Mouse (Mus musculus): Measurements from ENCODE around the gene Pigz. TPM values are rescaled to one million over a fixed set of nuclear protein-coding genes. Genes with fewer than 3 reads are reported as not detected.

The Pigz gene
- total RNA-seq, 2 experiments from 2014 or later, result 1.8 to 4.7 TPM

DNA sequence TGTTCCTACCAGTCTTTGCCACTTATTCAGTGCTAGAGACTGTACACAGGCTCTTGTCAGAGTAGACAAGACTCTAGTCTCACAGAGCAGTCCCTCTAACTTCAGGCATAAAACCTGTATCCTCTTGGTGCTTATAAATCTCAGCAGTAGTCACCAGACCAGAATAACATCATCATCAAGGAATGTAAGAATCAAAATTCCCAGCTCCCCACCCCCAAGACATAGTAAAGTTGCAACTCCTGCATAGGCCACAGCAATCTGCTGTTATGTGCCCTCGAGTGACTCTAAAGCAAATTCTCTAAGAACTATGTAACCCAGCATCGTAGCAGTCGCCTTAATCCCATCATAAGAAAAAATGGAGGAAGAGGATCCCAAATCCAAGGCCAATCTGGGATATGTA lies 45.9 kb downstream of the Pigz start:
- DNase-seq, result no peak
- intact Hi-C loops (cut with DNase I; ENCODE audit: low total_unique reads), result no loop called here

DNA sequence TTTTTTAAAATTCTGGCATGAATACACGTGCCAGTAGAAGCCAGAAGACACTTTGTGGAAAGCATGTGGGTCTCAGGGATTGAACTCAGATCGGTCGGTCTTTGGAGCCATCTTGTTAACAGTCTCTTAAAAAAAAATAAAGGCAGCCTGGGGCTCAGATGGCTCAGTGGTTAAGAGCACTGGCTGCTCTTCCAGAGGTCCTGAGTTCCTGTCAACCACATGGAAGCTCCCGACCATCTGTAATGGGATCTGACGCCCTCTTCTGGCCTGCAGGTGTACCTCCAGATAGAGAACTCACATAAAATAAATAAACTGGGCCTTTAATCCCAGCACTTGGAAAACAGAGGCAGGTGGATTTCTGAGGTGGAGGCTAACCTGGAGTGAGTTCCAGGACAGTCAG lies 47.3 kb downstream of the Pigz start:
- intact Hi-C loops (cut with DNase I; ENCODE audit: low total_unique reads), result no loop called here
- DNase-seq, result no peak

DNA sequence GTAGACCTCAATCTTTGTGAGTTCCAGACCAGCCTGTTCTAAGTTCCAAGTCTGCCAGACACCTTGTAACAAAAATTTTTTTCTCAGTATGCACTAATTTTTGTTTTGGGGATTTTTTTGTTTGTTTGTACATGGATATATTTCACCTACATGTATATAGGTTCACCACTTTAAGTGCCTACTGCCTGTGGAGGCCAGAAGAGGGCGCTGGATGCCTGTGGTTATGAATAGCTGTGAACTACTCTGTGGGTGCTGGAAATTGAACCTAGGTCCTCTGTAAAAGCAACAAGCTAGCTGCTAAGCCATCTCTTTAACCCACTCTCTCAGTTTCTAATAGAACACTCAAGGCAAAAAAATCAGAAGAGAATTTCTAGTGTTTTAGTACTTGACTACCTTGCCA lies 58.4 kb downstream of the Pigz start:
- intact Hi-C loops (cut with DNase I; ENCODE audit: low total_unique reads), result no loop called here
- no peak for DNase-seq

DNA sequence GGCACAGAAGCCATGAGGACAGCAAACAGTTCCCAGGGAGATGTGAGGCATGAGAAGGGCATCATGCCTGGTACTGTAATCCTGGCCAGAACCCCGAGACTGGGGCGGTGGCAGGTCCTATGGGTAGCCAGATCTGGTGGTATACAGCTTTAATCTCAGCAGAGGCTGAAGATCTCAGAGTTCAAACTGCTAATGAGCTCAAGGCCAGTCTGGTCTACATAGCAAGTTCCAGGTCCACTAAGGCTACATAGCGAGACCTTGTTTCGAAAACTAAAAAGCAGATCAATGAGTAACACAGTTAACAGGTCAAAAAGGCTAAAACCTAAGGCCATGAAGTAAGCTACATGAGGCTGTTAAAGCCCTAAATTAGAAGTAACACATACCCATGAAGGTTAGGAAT lies 59.5 kb downstream of the Pigz start:
- DNase-seq, result no peak
- intact Hi-C loops (cut with DNase I; ENCODE audit: low total_unique reads), result no loop called here

DNA sequence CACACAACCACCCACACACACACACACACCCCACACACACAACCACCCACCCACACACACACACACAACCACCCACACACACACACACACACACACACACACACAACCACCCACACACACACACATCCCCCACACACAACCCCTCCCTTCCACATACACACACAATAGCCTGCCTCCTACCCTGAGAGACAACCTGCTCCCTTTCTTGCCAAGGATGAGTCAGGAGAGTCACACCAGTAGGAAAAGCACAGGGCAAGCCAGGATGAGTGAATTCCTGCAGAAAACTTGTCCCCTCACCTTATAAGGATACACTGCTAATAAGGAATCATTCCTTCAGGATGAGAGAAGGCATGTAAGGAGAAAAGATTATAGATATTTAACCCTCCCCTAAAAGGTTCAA lies 60.3 kb downstream of the Pigz start:
- intact Hi-C loops (cut with DNase I; ENCODE audit: low total_unique reads), result no loop called here
- no peak for DNase-seq

Small RNA genes within 50 kb of the gene (microRNA-seq; reads per million reads assigned to microRNA genes)
- gene Gm26269, result 0 reads per million in 2 experiments

Other genes with a start within 250 kb of the Pigz start
- under 1 TPM in 1 of 2 experiments, not detected in 1; 0.04 TPM for gene Meltf, start 55.0 kb upstream of the Pigz start, total RNA-seq (2021)
- gene 0610012G03Rik, start 14.6 kb downstream of the Pigz start, total RNA-seq (2021), result 10 to 100 TPM; 43.1 to 43.3 TPM
- gene Ncbp2, start 14.7 kb downstream of the Pigz start, total RNA-seq (2021), result 10 to 100 TPM; 16.3 to 20.6 TPM
- 10 to 100 TPM; 11.0 to 11.3 TPM for gene Senp5, start 69.4 kb downstream of the Pigz start, total RNA-seq (2021)
- gene Pak2, start 145.5 kb downstream of the Pigz start, total RNA-seq (2021), result 10 to 100 TPM; 18.9 to 19.7 TPM
- gene Pigx, start 165.9 kb downstream of the Pigz start, total RNA-seq (2021), result 10 to 100 TPM; 12.3 to 12.9 TPM
- 1 to 10 TPM; 6.1 to 7.6 TPM for gene Cep19, start 165.9 kb downstream of the Pigz start, total RNA-seq (2021)
- gene Nrros, start 231.7 kb downstream of the Pigz start, total RNA-seq (2021), result 1 to 10 TPM; 5.3 to 5.6 TPM
- not detected for gene Bex6, start 246.0 kb downstream of the Pigz start, total RNA-seq (2021)

All from gastrocnemius, postnatal 14 days (tissue).